Mouse (Mus musculus) layer of hippocampus, postnatal 25 days (tissue): Measurements from ENCODE around the gene Fbxo28. TPM values are rescaled to one million over a fixed set of nuclear protein-coding genes. Genes with fewer than 3 reads are reported as not detected.

ENCODE experiments used
- total RNA-seq, 2 experiments: library from RNA; stranded (reverse); gene quantifications; 2 replicates each; pipeline ENCODE4 v1.2.3; 2021

Fbxo28 gene
- total RNA-seq, 2 experiments from 2014 or later = 42.5 to 50.4 TPM

Other genes starting within 250 kb of the Fbxo28 start
- 10 to 100 TPM; 61.7 to 71.3 TPM for gene Srp9, start 216.9 kb downstream of the Fbxo28 start, total RNA-seq
- not detected for gene Vmn1r1, start 177.1 kb downstream of the Fbxo28 start, total RNA-seq
- 10 to 100 TPM; 77.6 to 90.6 TPM for gene Degs1, start 58.8 kb downstream of the Fbxo28 start, total RNA-seq
- 10 to 100 TPM; 26.0 to 29.3 TPM for gene Trp53bp2, start 67.5 kb upstream of the Fbxo28 start, total RNA-seq
- gene Capn2, start 176.0 kb upstream of the Fbxo28 start, total RNA-seq = 10 to 100 TPM; 59.4 to 62.3 TPM
- gene Capn8, start 223.4 kb upstream of the Fbxo28 start, total RNA-seq = not detected